Mouse (Mus musculus): ENCODE data around the gene Clpb. TPM values are rescaled to one million over a fixed set of nuclear protein-coding genes. Genes with fewer than 3 reads are reported as not detected.
A peak's percentile ranks its signal among the peaks of the same experiment; 100 is the strongest.

Gene Clpb
- total RNA-seq, 2 experiments from 2014 or later: 53.1 to 54.7 TPM

- no peak for DNase-seq
Measured at GRCm38 (mm10) chr7:101732096-101732495, 68.7 kb downstream of the Clpb start.

- no peak for DNase-seq
Measured at GRCm38 (mm10) chr7:101733042-101733441, 69.6 kb downstream of the Clpb start.

- no peak for DNase-seq
Measured at GRCm38 (mm10) chr7:101735297-101735696, 71.9 kb downstream of the Clpb start.

DNA sequence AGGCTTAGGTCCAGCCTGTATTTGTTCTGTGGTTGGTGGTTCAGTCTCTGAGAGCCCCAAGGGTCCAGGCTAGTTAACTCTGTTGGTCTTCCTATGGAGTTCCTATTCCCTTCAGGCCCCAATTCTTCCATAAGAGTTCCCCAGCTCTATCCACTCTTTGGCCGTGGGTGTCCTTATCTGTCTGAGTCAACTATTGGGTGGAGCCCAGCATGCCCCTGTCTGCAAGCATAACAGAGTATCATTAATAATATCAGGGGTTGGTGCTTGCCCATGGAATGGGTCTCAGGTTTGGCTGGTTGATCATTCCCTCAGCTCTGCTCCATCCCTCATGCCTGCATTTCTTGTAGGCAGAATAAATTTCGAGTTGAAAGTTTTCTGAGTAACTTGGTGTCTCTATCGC, 74.3 kb downstream of the Clpb start:
- no peak for DNase-seq

GRCm38 (mm10) chr7:101739602-101740001, 76.2 kb downstream of the Clpb start:
- no peak for DNase-seq

DNA sequence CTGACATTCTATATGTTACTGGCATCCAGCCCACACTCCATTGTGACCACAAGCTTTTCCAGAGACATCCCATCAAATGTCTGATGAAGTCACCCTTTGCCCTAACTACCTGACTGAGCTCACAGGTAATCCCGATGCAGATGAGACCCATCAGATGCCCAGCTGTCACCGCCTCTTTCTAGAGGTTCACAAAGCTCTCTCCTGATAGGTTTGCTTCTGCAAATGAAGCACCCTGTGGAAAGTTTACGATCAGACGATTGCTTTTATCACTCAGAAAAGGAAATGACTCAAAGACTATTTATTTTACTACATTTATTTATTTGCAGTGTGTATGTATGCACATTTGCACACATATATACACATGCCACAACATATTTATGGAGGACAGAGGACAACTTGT, 80.1 kb downstream of the Clpb start:
- no peak for DNase-seq

DNA sequence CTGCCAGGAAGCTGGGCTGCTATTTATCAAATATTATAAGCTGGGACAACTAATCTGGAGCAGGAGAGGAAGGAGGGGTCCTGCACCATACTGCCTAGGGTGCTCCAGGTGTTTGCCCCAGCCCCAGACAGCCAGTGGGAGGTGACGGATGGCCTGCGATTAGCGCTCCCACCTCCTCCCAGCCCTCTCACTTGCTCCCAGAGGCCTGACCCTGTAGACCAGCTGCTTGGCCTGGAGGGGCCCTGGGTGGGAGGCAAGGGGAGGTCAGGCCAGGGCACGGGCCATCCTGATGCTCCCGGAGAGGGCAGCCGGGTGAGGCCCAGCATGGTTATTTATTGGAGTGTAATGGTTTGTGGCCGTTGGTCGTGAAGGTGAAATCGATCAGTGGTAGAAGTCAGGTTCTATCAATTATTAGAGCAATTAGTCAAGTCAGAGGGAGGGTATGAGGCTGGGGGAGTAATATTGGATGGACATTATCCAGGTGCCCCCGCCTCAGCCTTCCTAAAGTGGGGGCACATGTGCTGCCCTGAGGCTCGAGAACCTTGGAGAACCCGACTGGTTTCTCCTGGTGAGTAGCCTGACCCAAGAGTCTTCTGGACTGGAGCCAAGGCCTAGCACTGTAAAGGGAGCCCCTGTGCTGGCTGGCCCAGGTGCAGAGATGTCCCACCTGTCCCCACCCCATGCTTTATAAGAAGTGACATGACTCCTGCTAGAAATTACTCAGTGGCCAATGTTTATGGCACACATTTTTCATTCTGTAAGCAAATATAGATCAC, 83.3 kb downstream of the Clpb start:
- DNase-seq: no peak

DNA sequence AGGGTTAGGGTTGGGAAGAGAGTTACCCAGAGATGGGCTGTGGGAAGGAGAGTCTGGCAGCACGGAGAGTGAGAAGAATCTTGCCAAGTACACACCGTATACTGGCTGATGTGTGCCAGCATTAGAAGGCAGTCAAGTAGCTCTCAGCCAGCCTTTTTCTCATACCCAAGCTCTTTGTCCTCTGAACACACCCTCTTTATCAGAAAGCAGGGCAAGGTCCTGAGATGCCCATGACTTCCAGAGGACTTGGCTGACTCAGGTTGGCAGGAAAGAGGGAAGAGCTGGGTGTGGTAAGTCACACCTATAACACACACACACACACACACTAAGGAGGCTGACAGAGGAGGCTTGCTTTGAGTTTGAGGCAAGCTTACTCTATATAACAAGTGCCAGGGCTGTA, 86.8 kb downstream of the Clpb start:
- DNase-seq: no peak

DNA sequence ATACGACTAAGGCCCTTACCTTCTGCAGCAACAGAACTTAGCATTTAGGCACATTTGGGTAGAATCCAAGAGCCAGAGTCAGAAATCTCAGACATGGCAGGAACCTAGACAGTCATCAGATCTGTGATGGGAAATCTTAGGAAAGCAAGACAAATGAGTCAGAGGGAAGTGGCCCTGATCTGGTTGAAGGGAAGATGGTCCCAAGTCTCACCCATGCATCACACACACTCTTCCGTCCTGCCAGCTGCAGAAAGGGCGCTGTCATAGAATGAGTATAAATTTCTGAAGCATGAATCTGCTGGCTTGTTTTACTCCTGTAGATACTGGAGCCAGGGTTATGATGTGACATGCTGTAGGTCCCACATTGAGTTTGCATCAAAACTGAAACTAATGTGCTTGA, 88.9 kb downstream of the Clpb start:
- no peak for DNase-seq

DNA sequence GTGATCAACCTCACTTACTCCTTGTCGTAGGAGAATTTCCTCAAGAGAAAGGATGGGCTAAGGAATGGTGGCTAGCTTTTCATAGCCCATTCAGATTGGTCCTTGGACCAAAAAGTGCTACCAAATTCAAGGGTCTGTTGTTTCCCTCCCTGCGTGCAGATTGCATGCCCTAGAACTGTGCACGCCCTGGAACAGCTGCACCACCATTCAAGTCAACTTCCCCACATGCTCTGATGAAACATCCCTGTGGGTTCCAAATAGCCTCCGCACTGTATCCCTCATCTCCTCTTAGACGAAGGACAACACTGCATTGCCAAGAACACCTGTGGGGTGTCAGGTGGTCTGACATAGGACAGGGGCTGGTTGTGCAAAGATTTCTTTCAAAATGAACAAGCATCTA, 90.1 kb downstream of the Clpb start:
- DNase-seq: no peak

- no peak for DNase-seq
Measured at GRCm38 (mm10) chr7:101754416-101754815, 91.0 kb downstream of the Clpb start.

DNA sequence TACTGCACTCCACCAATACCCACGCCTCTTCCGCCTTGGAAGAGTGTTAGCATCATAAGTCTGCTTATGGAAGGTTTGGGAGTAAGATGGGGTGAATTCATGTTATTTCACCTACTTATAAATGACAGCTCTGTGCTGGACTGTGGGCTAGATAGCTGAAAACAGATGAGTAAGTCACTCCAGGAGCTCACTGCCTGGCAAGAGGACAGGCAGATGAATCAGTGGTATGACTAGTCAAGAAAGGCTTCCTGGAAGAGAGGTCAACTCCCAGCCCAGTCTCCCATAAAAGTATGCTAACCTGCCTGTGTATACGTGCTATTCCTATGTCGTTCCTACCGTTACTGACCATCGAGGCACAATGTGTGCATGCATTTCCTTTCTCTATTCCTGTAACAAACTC, 91.9 kb downstream of the Clpb start:
- no peak for DNase-seq

- no peak for DNase-seq
Measured at GRCm38 (mm10) chr7:101761899-101762780, 98.7 kb downstream of the Clpb start.

- DNase-seq: no peak
Measured at GRCm38 (mm10) chr7:101767335-101767907, 104.0 kb downstream of the Clpb start.

- DNase-seq: peak in 1 of 2 experiments; percentile 36
Measured at GRCm38 (mm10) chr7:101770051-101770450, 106.6 kb downstream of the Clpb start.

DNA sequence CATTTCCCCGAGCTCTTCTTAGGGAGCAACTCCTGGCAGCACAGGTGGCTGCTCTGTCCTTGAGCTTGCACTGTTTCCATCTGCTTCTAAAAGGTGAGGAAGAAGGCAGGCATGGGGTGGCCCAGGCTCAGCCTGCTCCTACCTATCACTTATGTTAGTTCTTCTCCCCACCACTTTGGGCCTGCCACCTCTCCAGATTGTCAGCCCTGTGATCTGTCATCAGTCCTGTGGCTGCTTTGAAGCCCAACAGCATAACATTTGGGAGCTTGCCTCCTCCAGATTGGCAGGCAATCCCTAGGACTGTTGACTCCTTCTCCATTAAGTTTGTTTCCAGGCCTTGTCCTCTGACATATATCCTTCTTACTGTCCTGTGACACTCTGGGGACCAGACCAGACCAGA, 108.2 kb downstream of the Clpb start:
- no peak for DNase-seq

- DNase-seq: peak in 1 of 2 experiments; percentile 23
Measured at GRCm38 (mm10) chr7:101772687-101773086, 109.3 kb downstream of the Clpb start.

GRCm38 (mm10) chr7:101777053-101777452, 113.6 kb downstream of the Clpb start:
- no peak for DNase-seq

- no peak for DNase-seq
Measured at GRCm38 (mm10) chr7:101817861-101818401, 154.5 kb downstream of the Clpb start, which contains the start of gene Phox2a. Phox2a (plus strand) TSS chr7:101818313.

GRCm38 (mm10) chr7:101820295-101821030, 157.0 kb downstream of the Clpb start:
- no peak for DNase-seq

GRCm38 (mm10) chr7:101821571-101822501, 158.4 kb downstream of the Clpb start:
- peak; percentile 21 to 38 for DNase-seq

Data from layer of hippocampus, postnatal 36 days (tissue).